Mouse (Mus musculus) forebrain, embryonic 12.5 days (tissue): ENCODE results near the gene Ppp1r9b. TPM values are rescaled to one million over a fixed set of nuclear protein-coding genes. Genes with fewer than 3 reads are reported as not detected.
"Not testable (repeated sequence)": the region's sequence is repeated elsewhere in the genome, so short reads cannot be mapped to it uniquely, and the experiment has no call there.

Experiments used
- ATAC-seq: fragments of 200-750 bp; cut with Nextera tagmentation; 2 replicates; pipeline ENCODE4 v1.8.0; 2017; ENCODE audit warnings: moderate TSS enrichment; ENCODE audit not compliant: low FRiP score
- H3K27ac ChIP-seq: fragments of 300-500 bp; sonication (generic); 2 replicates; pipeline ENCODE4 v1.5.1; 2016; ENCODE audit warnings: mild to moderate bottlenecking
- H3K27me3 ChIP-seq: fragments of 300-500 bp; sonication (generic); 2 replicates; pipeline ENCODE4 v1.6.1; 2016; ENCODE audit warnings: mild to moderate bottlenecking
- H3K36me3 ChIP-seq: fragments of 300-500 bp; sonication (generic); replicated peaks from 2 replicates; pipeline ENCODE4 v1.6.1; 2016; ENCODE audit warnings: mild to moderate bottlenecking
- H3K4me1 ChIP-seq: fragments of 300-500 bp; sonication (generic); 2 replicates; pipeline ENCODE4 v1.6.1; 2016
- H3K4me2 ChIP-seq: fragments of 300-500 bp; sonication (generic); 2 replicates; pipeline ENCODE4 v1.6.1; 2016; ENCODE audit warnings: mild to moderate bottlenecking, moderate library complexity
- H3K4me3 ChIP-seq: fragments of 300-500 bp; sonication (generic); replicated peaks from 2 replicates; pipeline ENCODE4 v1.5.1; 2016; ENCODE audit warnings: mild to moderate bottlenecking
- H3K9ac ChIP-seq: fragments of 300-500 bp; sonication (generic); 2 replicates; pipeline ENCODE4 v1.6.1; 2016; ENCODE audit warnings: mild to moderate bottlenecking
- H3K9me3 ChIP-seq: fragments of 300-500 bp; sonication (generic); 2 replicates; pipeline ENCODE4 v1.6.1; 2016
- WGBS: fragments of 180-500 bp; shearing (Covaris S2); methylation state at CpG from one replicate; pipeline ENCODE4 v1.1.7; 2016; 5-methylcytosine and 5-hydroxymethylcytosine counted together
- polyA plus RNA-seq: library from polyadenylated mRNA; unstranded; fragments of >200 nt; fragmentation: Nextera tagmentation; extraction: Ambion mirVana; gene quantifications from 2 replicates; pipeline ENCODE4 v1.2.1, GENCODE M21; 2016

Ppp1r9b gene
- polyA plus RNA-seq, 1 experiment from 2014 or later = 16.6 TPM

DNA sequence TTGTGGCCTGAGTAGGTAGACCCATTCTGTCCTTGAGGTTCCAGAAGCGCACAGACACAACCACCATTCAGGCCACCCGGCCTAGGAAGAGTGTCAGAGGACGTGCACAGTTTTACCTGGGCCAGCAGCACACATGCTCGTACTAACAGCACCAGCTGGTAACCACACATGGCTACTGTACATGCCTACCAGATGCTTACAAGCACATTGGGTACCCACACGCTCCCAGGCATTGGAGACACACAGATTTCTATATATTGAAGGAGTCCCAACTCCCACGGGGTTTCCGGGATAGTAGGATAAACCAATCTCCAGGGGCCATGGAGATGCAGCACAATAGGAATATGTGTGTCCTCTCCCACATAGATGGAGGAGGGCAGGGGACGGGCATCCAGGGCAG, 11.9 kb downstream of the Ppp1r9b start:
- ATAC-seq = no peak
- Histone ChIP-seq H3K9ac (no peak overlapping the region; the same call in 1 of the 2 replicates), H3K36me3 (peaks cover 80% of the 10 kb centered on the region), H3K27me3 (no peaks in the 10 kb centered on the region), H3K4me1 (peaks cover 41% of the 10 kb centered on the region), H3K4me2 (no peak overlapping the region), H3K4me3 (no peak overlapping the region), H3K9me3 (no peaks in the 10 kb centered on the region), H3K27ac (no peak overlapping the region)
- WGBS = 92% methylated on average over 8 of the region's 8 CpGs

GRCm38 (mm10) chr11:95004136-95004936, 13.5 kb downstream of the Ppp1r9b start:
- Histone ChIP-seq H3K4me2 (no peak overlapping the region), H3K4me3 (no peak overlapping the region), H3K9ac (no peak overlapping the region; the same call in 1 of the 2 replicates), H3K36me3 (peaks cover 64% of the 10 kb centered on the region), H3K4me1 (peaks cover 53% of the 10 kb centered on the region), H3K27ac (0 out of 2 replicates have a peak overlapping the region, but pooled peaks have one; percentile 5), H3K27me3 (no peaks in the 10 kb centered on the region), H3K9me3 (no peaks in the 10 kb centered on the region)
- 89% methylated on average over 12 of the region's 12 CpGs for WGBS
- no peak for ATAC-seq

GRCm38 (mm10) chr11:95004937-95005198, 14.0 kb downstream of the Ppp1r9b start:
- Histone ChIP-seq H3K4me1 (peaks cover 56% of the 10 kb centered on the region), H3K4me3 (no peak overlapping the region), H3K27ac (0 out of 2 replicates have a peak overlapping the region, but pooled peaks have one; percentile 80), H3K9me3 (no peaks in the 10 kb centered on the region), H3K27me3 (no peaks in the 10 kb centered on the region), H3K4me2 (no peak overlapping the region), H3K36me3 (peaks cover 58% of the 10 kb centered on the region), H3K9ac (no peak overlapping the region)
- WGBS = 72% methylated on average over 6 of the region's 6 CpGs
- no peak for ATAC-seq

DNA sequence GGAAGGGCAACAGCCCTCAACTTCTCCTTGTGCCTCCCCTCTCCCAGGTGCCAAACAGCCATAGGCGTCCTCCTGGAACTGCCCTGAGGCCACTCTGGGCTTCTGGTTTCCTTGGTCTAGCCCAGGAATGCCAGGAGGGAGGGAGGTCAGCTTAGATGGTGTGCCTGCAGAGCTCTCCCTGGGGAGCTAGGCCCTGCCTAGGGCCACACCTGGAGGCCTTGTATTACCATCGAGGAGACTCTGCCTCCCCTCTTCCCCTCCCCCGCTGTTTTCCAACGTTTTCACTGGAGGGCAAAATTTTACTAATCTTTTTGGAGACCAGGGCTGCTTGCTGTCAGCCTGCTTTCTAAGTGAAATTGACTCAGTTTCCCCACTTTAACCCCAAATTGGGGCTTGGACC, 15.2 kb downstream of the Ppp1r9b start:
- H3K36me3 ChIP-seq = peaks cover 47% of the 10 kb centered on the region
- H3K27me3 ChIP-seq = no peaks in the 10 kb centered on the region
- H3K4me2 ChIP-seq = peak overlapping the region; percentile 71
- ATAC-seq = no peak
- 29% methylated on average over 4 of the region's 4 CpGs for WGBS
- H3K27ac ChIP-seq = peak overlapping the region; percentile 80
- 0 out of 2 replicates have a peak overlapping the region, but pooled peaks have one; percentile 41 for H3K4me3 ChIP-seq
- peaks cover 48% of the 10 kb centered on the region for H3K4me1 ChIP-seq
- H3K9me3 ChIP-seq = no peaks in the 10 kb centered on the region
- H3K9ac ChIP-seq = peak overlapping the region; percentile 65; the same call in 1 of the 2 replicates

DNA sequence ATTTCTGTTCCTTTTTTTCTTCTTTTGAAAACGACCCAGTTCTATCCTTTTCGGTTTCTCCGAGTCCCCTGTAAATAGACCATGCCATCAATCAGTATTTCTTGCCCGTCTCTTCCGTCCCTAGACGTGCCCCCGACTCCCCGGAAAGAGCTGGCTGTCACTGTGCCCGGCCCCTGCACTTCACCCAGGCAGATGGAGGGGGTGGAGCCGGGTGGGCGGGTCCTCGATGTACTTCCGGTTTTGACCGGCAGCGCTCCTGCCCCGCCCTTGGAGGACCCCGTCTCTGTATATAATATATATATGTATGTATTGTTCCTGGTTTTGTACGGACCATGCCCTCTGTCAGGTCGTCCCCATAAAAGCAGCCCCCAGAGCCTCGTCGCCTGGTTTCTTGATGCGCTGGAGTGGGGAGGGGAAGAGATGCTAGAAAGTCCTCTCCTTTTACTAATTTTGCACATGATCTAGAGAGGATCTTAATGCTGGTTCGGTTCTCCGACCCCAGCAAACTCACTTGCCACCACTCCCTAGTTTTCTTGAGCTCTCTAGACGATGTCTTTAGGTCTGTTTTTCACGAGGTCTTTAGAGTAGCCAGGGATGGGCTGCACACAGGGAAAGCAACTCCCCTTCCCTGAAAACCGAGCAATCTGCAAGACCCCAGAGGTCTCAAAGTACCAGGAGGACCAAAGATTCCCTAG, 15.8 kb downstream of the Ppp1r9b start:
- H3K9me3 ChIP-seq = no peaks in the 10 kb centered on the region
- peak overlapping the region; percentile 41 for H3K4me3 ChIP-seq
- H3K36me3 ChIP-seq = peaks cover 43% of the 10 kb centered on the region
- peak overlapping the region; percentile 71 for H3K4me2 ChIP-seq
- H3K4me1 ChIP-seq = peaks cover 50% of the 10 kb centered on the region
- H3K27me3 ChIP-seq = no peaks in the 10 kb centered on the region
- peak overlapping the region; percentile 80 for H3K27ac ChIP-seq
- peak; percentile 57 for ATAC-seq
- H3K9ac ChIP-seq = peak overlapping the region; percentile 65
- 1% methylated on average over 27 of the region's 27 CpGs for WGBS

- no peak overlapping the region; the same call in 1 of the 2 replicates for H3K4me2 ChIP-seq
- H3K4me1 ChIP-seq = peaks cover 57% of the 10 kb centered on the region
- H3K27me3 ChIP-seq = no peaks in the 10 kb centered on the region
- H3K9me3 ChIP-seq = no peaks in the 10 kb centered on the region
- H3K36me3 ChIP-seq = peaks cover 36% of the 10 kb centered on the region
- 85% methylated on average over 3 of the region's 3 CpGs for WGBS
- H3K27ac ChIP-seq = peak overlapping the region; percentile 27; the same call in 1 of the 2 replicates
- H3K4me3 ChIP-seq = no peak overlapping the region
- no peak overlapping the region for H3K9ac ChIP-seq
- ATAC-seq = no peak
These were observed 16.6 kb downstream of the Ppp1r9b start for GRCm38 (mm10) chr11:95007418-95007817.

GRCm38 (mm10) chr11:95008661-95009628, 18.1 kb downstream of the Ppp1r9b start:
- H3K4me2 ChIP-seq = peak overlapping the region; percentile 68
- H3K9ac ChIP-seq = peak overlapping the region; percentile 99
- H3K27me3 ChIP-seq = no peaks in the 10 kb centered on the region
- WGBS = 34% methylated on average over 15 of the region's 15 CpGs
- H3K4me3 ChIP-seq = peak overlapping the region; percentile 82
- H3K36me3 ChIP-seq = peaks cover 24% of the 10 kb centered on the region
- H3K9me3 ChIP-seq = no peaks in the 10 kb centered on the region
- peak overlapping the region; percentile 98 for H3K27ac ChIP-seq
- peaks cover 69% of the 10 kb centered on the region for H3K4me1 ChIP-seq
- ATAC-seq = peak; percentile 0; the same call in 1 of the 2 replicates

- ATAC-seq = peak; percentile 77
- peak within 1 kb of the TSS; percentile 82 for H3K4me3 ChIP-seq
- H3K9ac ChIP-seq = peak within 1 kb of the TSS; percentile 99
- peak within 1 kb of the TSS; percentile 68 for H3K4me2 ChIP-seq
- H3K9me3 ChIP-seq = no peaks in the 10 kb centered on the region
- peaks cover 75% of the 10 kb centered on the region for H3K4me1 ChIP-seq
- WGBS = 2% methylated on average over 32 of the region's 32 CpGs
- H3K27me3 ChIP-seq = no peaks in the 10 kb centered on the region
- peak within 1 kb of the TSS; percentile 98 for H3K27ac ChIP-seq
- peaks cover 24% of the 10 kb centered on the region for H3K36me3 ChIP-seq
These were observed 18.8 kb downstream of the Ppp1r9b start, which contains the start of gene Samd14 for GRCm38 (mm10) chr11:95009629-95010014. Gene Samd14, plus strand, starts transcription at chr11:95009879.

DNA sequence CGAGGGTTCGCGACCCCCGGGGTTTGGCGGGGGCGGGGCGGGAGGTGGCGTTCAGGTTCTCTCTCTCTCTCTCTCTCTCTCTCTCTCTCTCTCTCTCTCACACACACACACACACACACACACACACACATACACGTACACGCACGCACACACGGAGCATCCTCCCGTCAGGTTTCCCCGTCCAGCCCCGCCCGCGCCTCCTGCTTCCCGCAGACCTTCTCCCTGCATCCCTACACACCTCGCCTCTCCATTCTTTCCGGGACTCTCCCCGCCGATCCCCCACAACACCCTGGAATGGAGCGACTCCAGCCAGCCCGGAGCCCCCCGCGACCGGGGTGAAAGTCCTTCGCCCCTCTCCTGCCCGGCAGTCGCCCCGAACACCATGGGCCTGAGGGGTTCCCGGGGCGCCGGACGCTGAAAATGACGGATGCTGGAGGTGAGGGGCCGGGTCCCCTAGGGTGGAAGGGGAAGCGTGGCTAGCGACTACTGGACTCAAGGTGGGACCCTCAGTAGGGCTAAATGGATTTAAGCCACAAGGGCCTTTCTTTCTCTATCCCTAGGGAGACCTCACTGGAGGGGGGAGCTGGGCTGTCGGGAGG, 19.4 kb downstream of the Ppp1r9b start:
- peak overlapping the region; percentile 98 for H3K27ac ChIP-seq
- peak overlapping the region; percentile 68 for H3K4me2 ChIP-seq
- peak overlapping the region; percentile 99 for H3K9ac ChIP-seq
- peaks cover 24% of the 10 kb centered on the region for H3K36me3 ChIP-seq
- peak overlapping the region; percentile 82 for H3K4me3 ChIP-seq
- under 1% methylated on average over 34 of the region's 40 CpGs for WGBS
- ATAC-seq = peak; percentile 54
- H3K4me1 ChIP-seq = peaks cover 81% of the 10 kb centered on the region
- H3K27me3 ChIP-seq = no peaks in the 10 kb centered on the region
- H3K9me3 ChIP-seq = no peaks in the 10 kb centered on the region

DNA sequence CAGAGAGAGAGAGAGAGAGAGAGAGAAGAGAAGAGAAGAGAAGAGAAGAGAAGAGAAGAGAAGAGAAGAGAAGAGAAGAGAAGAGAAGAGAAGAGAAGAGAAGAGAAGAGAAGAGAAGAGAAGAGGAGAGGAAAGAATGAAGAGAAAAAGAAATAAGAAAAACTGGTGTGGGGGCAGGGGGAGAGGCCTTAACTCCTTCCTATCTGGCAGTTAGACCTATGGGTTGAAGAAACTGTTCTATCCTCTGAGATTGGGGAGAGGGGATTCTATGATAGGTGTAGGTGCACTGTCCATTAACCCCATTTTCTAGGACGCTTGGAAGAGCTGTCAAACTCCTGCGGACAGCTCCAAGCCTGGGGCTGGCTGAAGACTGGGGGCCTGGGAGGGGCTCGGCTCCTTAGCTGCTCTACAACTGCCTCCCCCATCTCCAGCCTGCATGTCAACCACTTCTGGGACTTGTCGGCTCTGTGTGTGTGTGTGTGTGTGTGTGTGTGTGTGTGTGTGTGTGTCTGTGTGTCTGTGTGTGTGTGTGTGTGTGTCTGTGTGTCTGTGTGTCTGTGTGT, 20.1 kb downstream of the Ppp1r9b start:
- H3K27me3 ChIP-seq, ATAC-seq, H3K9me3 ChIP-seq: not testable (repeated sequence)
- H3K4me3 ChIP-seq = peak overlapping the region; percentile 82
- H3K4me2 ChIP-seq = peak overlapping the region; percentile 68
- peaks cover 78% of the 10 kb centered on the region for H3K4me1 ChIP-seq
- H3K36me3 ChIP-seq = peaks cover 24% of the 10 kb centered on the region
- peak overlapping the region; percentile 98; the same call in 1 of the 2 replicates for H3K27ac ChIP-seq
- H3K9ac ChIP-seq = peak overlapping the region; percentile 99
- WGBS = 12% methylated on average over 3 of the region's 4 CpGs

GRCm38 (mm10) chr11:95011416-95011815, 20.6 kb downstream of the Ppp1r9b start:
- Histone ChIP-seq H3K27me3 (no peaks in the 10 kb centered on the region), H3K36me3 (peaks cover 28% of the 10 kb centered on the region), H3K27ac (peak overlapping the region; percentile 51), H3K4me2 (peak overlapping the region; percentile 68), H3K9me3 (no peaks in the 10 kb centered on the region), H3K4me3 (peak overlapping the region; percentile 82), H3K9ac (peak overlapping the region; percentile 99), H3K4me1 (peaks cover 75% of the 10 kb centered on the region)
- WGBS = 47% methylated on average over 1 of the region's 1 CpGs
- ATAC-seq = no peak
